Mouse (Mus musculus): ENCODE measurements around the gene Hivep2.

GRCm38 (mm10) chr10:14080830-14081229, 115.0 kb downstream of the Hivep2 start:
- TF ChIP-seq GATA1 (IDR thresholded peaks at IDR 0.05; ENCODE audit: borderline replicate concordance, low read length), result no peak
- TF ChIP-seq FLI1 (IDR thresholded peaks at IDR 0.05; ENCODE audit: low read length), result no peak
